Mouse (Mus musculus) adrenal gland, postnatal 36 days (tissue): ENCODE measurements around the gene Klf15. TPM values are rescaled to one million over a fixed set of nuclear protein-coding genes. Genes with fewer than 3 reads are reported as not detected.

Experiments
- DNase-seq, 2 experiments: peaks; one replicate each; pipeline ENCODE4 v3.0.0; 2021; ENCODE audit warnings: mixed read lengths in 1 of 2
- long read RNA-seq, 2 experiments: library from polyadenylated mRNA; stranded (forward); transcript quantifications; one replicate each; pipeline ENCODE4 v2.0.0; 2021; ENCODE audit warnings: borderline sequencing depth in 2 of 2
- total RNA-seq, 2 experiments: library from RNA; stranded (reverse); gene quantifications; 2 replicates each; pipeline ENCODE4 v1.2.3; 2021

Gene Klf15
- 10 to 100 TPM; 31.8 to 35.7 TPM for total RNA-seq
- long read RNA-seq, experiment 1, transcript Klf15-201 (3 exons, 2,373 nt), result major isoform, 70 of 78 reads
- long read RNA-seq, experiment 1, partial matches to known transcripts, result 0 of 78 reads
- long read RNA-seq, experiment 1, other reads (novel, unspliced or antisense), result 4 of 78 reads
- long read RNA-seq, experiment 2, transcript Klf15-201 (3 exons, 2,373 nt), result major isoform, 10 of 10 reads
- long read RNA-seq, experiment 2, partial matches to known transcripts, result 0 of 10 reads
- long read RNA-seq, experiment 2, other reads (novel, unspliced or antisense), result 0 of 10 reads

DNA sequence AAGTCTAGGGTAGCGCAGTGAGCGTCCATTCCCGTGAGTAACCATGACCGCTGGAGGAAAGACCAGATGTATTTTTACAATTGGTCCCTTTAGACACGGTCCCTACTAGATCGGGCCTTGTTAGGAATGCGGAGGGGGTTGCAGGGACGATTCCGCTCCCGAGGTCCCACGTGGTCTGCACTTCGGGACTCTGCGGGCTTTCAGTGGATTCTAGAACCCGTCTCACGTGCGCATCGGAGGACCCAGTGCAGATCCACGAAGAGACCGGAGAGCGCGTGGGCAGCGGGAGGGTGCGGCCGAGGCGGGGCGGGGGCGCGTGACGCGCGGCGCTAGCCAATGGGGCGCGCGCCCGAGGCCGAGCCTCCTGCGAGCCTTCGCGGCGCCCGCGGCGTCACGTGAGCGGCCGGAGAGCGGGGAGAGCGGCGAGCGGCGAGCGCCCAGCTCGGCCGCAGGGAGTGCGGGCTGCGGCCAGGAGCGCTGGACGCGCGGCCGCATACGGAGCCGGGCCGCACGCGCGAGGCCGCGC, at the start of gene Klf15:
Gene Klf15 (plus strand): TSS at position 396 of the 526 bp plus-strand sequence.
- DNase-seq, result peak; percentile 89 to 91

DNA sequence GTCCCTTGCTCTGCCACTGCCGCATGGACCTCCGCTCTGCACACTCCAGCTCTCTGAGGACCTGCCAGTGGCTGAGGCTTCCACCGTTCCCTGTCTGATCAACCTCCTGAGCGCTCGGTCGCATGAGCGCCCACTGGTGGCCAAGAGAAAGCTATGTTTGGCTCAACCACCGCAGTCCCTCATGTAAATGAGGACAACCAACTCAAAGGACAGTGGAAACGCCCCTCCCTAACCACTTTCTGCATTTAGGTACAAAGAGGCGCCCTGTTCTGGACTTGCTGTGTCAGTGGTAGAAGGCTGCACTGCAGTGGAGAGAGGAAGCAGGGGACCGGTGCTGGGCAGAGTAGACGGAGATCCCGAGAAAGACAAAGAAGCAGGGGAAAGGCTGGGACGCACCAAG, 39.8 kb upstream of the Klf15 start:
- peak; percentile 84 to 89 for DNase-seq

GRCm38 (mm10) chr6:90425361-90425760, 37.0 kb upstream of the Klf15 start:
- DNase-seq, result no peak

- no peak for DNase-seq
These were observed 36.4 kb upstream of the Klf15 start for GRCm38 (mm10) chr6:90426003-90426402.

GRCm38 (mm10) chr6:90428380-90428974, 33.9 kb upstream of the Klf15 start, which contains the start of gene Cfap100:
TSS of gene Cfap100 (minus strand) at chr6:90428797.
- peak; percentile 88 to 90 for DNase-seq

- no peak for DNase-seq
These were observed 32.5 kb upstream of the Klf15 start for GRCm38 (mm10) chr6:90429911-90430310.

DNA sequence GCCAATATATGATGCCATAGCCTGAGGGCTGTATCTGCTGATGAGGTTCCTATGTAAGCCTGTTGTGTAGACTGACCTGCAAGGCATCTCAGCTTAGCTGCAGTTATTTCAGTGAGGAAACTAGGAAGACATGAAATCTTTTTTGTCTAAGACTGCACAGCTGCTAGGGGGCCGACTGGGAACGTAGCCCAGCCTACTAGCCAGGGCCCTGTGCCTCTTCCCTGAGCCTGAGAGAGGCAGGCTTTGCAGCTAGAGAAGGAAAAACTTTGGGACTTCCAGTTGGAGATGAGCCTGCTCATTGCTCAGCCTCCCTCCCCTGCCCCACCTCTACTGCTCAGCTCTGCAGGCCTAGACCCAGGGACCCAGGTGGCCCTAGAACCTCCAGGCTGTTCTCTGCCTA, 30.9 kb upstream of the Klf15 start:
- DNase-seq, result no peak

- DNase-seq, result no peak
These were observed 27.7 kb upstream of the Klf15 start for GRCm38 (mm10) chr6:90434687-90435086.

DNA sequence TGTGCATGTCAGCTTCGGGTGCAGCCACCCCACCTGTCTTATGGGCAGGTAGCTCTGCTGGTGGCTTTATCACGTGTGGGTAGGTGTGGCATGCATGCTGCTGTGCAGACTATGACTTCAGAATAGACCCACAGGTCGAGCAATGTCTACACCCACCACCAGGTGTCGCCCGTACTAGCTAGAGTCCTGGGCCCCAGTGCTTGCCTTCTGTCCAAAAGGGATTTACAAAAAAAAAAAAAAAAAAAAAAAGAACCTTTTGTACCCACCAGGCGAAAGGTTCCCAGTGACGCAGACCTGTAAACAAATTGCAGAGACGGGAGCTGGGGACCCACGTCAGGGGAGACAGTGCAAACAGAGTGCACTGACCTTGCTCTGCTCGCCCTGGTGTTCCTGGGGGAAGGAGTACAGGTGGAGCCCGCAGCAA, 27.2 kb upstream of the Klf15 start:
- peak; percentile 86 to 91 for DNase-seq

DNA sequence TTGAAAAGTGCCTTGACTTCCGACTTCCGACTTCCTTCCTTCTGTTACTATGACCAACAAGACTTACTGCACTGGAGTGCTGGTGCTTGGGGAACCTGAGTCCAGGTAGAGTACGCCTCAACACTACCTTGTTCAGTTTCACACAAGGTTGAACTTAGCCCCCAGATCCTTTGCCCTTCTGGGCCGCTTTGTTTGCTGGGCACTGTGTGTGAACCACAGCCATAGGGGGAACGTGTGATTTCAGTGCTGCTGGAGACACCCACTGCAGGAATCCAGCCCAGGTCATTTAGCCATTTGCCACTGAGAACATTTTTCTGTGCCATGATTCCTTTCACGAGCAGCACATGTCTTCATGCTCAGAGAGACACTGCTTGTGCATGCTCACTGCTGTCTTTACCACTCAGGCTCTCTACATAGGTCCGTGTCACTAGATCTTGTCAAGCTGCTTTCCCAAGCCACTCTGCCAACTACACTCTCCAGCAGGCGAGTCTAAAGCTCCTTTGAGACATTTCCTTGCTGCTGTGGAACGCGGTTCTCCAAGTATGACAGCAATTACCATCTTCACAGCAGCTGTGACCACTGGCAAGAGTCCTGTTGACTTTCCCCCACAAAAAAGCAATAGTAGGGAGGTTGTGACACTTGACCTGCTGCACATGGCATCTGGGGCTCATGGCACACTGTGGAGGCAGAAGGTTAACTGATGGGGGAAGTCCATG, 26.0 kb upstream of the Klf15 start:
- no peak for DNase-seq

- no peak for DNase-seq
These were observed 25.3 kb upstream of the Klf15 start for GRCm38 (mm10) chr6:90437041-90437440.

- no peak for DNase-seq
These were observed 15.5 kb upstream of the Klf15 start for GRCm38 (mm10) chr6:90446883-90447282.

DNA sequence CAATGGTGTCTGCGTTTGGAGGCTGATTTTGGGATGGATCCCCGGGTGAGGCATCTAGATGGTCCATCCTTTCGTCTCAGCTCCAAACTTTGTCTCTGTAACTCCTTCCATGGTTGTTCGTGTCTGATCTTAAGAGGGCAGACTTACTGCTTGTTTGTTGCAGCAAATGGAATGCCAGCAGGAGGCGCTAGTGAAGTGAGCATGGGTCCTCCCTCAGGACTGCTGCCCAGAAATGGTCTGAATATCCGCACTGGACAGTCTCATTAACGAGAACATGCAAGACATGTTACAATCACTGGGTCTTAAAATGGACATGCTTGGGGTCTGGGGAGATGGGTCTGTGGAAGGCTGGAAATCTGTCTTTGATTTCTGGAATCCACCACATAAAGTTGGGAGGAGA, 12.2 kb upstream of the Klf15 start:
- DNase-seq, result peak; percentile 89 to 90

- DNase-seq, result peak; percentile 77 to 78
These were observed 11.7 kb upstream of the Klf15 start for GRCm38 (mm10) chr6:90450697-90451096.

- no peak for DNase-seq
These were observed 10.9 kb upstream of the Klf15 start for GRCm38 (mm10) chr6:90451512-90451911.

GRCm38 (mm10) chr6:90452603-90453002, 9.8 kb upstream of the Klf15 start:
- no peak for DNase-seq

GRCm38 (mm10) chr6:90453751-90454150, 8.6 kb upstream of the Klf15 start:
- DNase-seq, result no peak

DNA sequence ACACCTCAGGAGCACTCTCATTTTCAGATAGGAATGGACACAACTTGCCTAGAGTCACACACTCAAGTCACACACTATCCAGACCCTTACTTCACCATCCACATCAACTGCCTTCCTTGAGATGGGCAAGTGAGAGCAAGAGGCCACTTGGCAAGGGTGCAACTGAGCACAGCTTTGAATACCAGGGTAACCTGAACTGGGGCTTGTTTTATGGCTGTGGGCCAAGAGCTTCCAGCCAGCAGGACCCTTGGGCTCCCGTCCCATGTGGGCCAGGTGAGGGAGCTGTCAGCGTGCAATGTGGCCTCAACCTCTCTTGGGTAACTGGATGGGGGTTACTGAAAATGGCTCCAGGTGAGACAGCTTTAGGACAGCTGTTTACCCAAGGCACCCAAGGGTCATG, 5.0 kb upstream of the Klf15 start:
- no peak for DNase-seq

DNA sequence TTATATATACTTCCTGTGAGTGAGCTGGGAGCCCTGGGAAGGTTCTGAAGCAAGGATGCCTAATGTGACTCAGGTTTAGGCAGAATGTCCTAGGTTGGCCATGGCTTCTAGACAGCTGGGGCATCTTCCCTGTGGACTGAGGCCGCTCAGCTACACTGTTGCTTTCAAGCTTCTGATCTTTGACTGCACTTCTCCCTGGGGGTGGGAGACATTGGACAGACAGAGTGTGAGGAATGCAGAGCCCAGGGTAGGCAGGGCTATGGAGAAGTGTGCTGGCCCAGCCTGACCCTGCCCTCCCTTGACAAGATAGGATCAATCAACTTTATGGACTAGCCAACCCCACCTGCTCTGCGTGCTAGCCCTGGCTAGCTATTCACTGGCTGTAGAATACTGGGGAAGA, 1.2 kb upstream of the Klf15 start:
- DNase-seq, result no peak

DNA sequence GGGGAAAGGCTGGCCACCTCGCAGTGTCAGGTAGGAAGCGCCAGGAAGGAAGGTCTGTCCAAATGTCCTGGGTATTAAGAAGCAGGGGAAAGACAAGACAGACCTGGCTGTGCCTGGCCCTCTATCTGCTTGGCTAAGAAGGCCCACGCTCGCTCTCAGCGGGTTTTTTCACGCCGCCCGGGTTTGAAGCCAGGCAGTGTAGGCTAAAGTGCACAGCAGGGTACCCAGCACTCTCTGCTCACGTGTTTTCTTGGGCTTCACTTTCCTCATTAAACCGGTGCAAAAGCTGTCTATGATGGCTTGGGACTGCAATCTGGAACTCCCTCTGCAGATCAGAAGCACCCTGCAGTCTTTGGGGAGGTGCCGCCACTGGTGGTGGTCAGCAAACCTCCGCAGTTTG, 605 bp upstream of the Klf15 start:
- no peak for DNase-seq

DNA sequence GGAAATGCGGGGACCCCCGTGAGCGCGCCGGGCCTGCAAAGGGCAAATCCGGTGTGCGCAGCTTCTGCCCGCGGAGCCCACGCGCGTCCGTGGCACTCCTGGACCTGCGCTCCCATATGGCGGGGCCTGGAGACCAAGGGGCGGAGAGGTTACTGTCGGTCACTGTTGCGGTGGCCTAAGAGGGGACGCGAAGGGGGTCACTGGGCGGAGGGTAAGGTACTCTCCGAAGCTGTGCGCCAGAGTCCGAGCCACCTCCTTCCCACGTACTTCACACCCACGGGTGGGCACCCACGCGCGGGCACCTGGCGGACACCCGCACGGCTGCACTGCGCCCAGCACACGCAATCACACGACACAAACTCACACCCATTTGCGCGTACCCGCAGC, 458 bp downstream of the Klf15 start:
- DNase-seq, result no peak

DNA sequence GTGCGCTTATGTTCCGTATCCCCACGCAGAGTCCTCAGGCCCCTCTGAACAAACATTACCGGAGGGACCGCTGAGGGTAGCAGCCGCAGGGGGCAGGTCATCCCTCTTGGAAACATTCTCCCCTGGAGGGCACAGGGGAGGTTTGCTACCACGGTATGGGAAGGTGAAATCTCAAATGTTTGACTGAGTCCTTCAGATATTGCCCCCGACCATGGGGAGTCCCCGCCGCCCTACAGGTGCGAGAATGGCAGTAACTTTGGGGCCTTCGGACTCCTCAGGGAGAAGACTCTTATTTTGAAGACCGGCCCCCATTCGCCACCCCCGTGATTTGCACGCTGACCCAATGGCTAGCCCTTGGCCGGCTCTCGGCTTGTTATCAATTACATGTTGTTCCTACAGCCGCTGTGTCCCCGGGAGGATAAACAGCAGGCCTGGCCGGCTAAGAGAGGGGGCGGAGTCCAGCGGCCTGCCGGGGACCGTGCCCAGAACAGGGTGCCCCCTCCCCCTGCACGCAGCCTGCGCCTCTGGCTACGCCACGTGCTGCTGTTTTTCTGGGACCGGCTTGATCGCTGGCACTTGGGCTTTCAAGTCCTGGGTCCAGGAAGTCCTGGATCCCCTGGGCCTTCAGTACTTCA, 969 bp downstream of the Klf15 start:
- DNase-seq, result peak; percentile 94 to 95
